Mouse (Mus musculus): ENCODE data around the gene Ntpcr. TPM values are rescaled to one million over a fixed set of nuclear protein-coding genes. Genes with fewer than 3 reads are reported as not detected.

Gene Ntpcr
- polyA plus RNA-seq, 1 experiment from 2014 or later, result 34.8 TPM

DNA sequence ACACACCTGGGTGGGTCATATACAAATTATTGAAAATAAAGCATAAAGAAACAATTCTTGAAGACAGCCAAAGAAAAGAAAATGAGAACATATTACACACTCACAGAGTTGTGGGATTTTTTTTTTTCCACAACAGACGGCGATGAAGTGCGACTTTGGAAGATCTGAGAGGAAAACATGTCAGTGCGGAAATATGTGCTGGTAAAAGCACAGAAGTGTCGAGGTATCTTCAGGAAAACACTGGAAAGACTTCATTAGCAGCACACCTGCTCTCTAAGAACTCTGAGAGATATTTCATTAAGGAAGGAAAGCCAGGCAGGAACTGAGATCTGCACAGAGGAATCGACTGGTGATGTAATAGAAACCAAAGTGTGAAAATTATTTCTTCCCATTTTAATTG is 33.8 kb upstream of the Ntpcr start:
- no peaks in the 10 kb centered on the region for H3K36me3 ChIP-seq (ENCODE audit: control insufficient read depth, insufficient read depth, low read length)
- H3K27me3 ChIP-seq (replicated peaks; ENCODE audit: control insufficient read depth, insufficient read depth, low read length), result no peaks in the 10 kb centered on the region
- no peak overlapping the region for H3K4me2 ChIP-seq (ENCODE audit: low read length)
- DNase-seq (ENCODE audit: low spot score) (no peak), ATAC-seq (replicated peaks; ENCODE audit: low FRiP score, low TSS enrichment, low read depth) (no peak)
- no peaks in the 10 kb centered on the region for H3K4me1 ChIP-seq (replicated peaks; ENCODE audit: control insufficient read depth, insufficient read depth, low read length)
- H3K4me3 ChIP-seq (ENCODE audit: low read depth, low read length), result no peak overlapping the region
- no peaks in the 10 kb centered on the region for H3K9me3 ChIP-seq (ENCODE audit: control insufficient read depth, low read length)
- no peak overlapping the region for H3K9ac ChIP-seq (ENCODE audit: low read length)
- WGBS, result 87% methylated on average over 6 of the region's 6 CpGs
- H3K27ac ChIP-seq (ENCODE audit: low read depth), result no peak overlapping the region

- no peaks in the 10 kb centered on the region for H3K36me3 ChIP-seq (ENCODE audit: control insufficient read depth, insufficient read depth, low read length)
- 73% methylated on average over 6 of the region's 6 CpGs for WGBS
- H3K27me3 ChIP-seq (replicated peaks; ENCODE audit: control insufficient read depth, insufficient read depth, low read length), result no peaks in the 10 kb centered on the region
- H3K4me1 ChIP-seq (replicated peaks; ENCODE audit: control insufficient read depth, insufficient read depth, low read length), result no peaks in the 10 kb centered on the region
- H3K27ac ChIP-seq (ENCODE audit: low read depth), result no peak overlapping the region
- DNase-seq (ENCODE audit: low spot score) (no peak), ATAC-seq (replicated peaks; ENCODE audit: low FRiP score, low TSS enrichment, low read depth) (no peak)
- no peak overlapping the region for H3K9ac ChIP-seq (ENCODE audit: low read length)
- H3K4me2 ChIP-seq (ENCODE audit: low read length), result no peak overlapping the region
- H3K9me3 ChIP-seq (ENCODE audit: control insufficient read depth, low read length), result no peaks in the 10 kb centered on the region
- no peak overlapping the region for H3K4me3 ChIP-seq (ENCODE audit: low read depth, low read length)
Measured at GRCm38 (mm10) chr8:125699391-125700025, 30.3 kb upstream of the Ntpcr start.

- H3K36me3 ChIP-seq (ENCODE audit: control insufficient read depth, insufficient read depth, low read length), result no peaks in the 10 kb centered on the region
- 59% methylated on average over 7 of the region's 7 CpGs for WGBS
- no peak for ATAC-seq (replicated peaks; ENCODE audit: low FRiP score, low TSS enrichment, low read depth)
Measured at GRCm38 (mm10) chr8:125700407-125700806, 29.4 kb upstream of the Ntpcr start.

GRCm38 (mm10) chr8:125702868-125703473 is 26.8 kb upstream of the Ntpcr start:
- no peaks in the 10 kb centered on the region for H3K9me3 ChIP-seq (ENCODE audit: control insufficient read depth, low read length)
- no peaks in the 10 kb centered on the region for H3K4me1 ChIP-seq (replicated peaks; ENCODE audit: control insufficient read depth, insufficient read depth, low read length)
- no peak overlapping the region for H3K4me3 ChIP-seq (ENCODE audit: low read depth, low read length)
- no peak overlapping the region for H3K4me2 ChIP-seq (ENCODE audit: low read length)
- no peak overlapping the region for H3K27ac ChIP-seq (ENCODE audit: low read depth)
- DNase-seq (ENCODE audit: low spot score), result no peak
- H3K27me3 ChIP-seq (replicated peaks; ENCODE audit: control insufficient read depth, insufficient read depth, low read length), result no peaks in the 10 kb centered on the region
- H3K9ac ChIP-seq (ENCODE audit: low read length), result no peak overlapping the region
- WGBS, result 79% methylated on average over 15 of the region's 15 CpGs
- H3K36me3 ChIP-seq (ENCODE audit: control insufficient read depth, insufficient read depth, low read length), result no peaks in the 10 kb centered on the region
- ATAC-seq (replicated peaks; ENCODE audit: low FRiP score, low TSS enrichment, low read depth), result no peak

More at GRCm38 (mm10) chr8:125700407-125700806, 29.4 kb upstream of the Ntpcr start:
- no peak overlapping the region for H3K9ac ChIP-seq (ENCODE audit: low read length)
- H3K4me1 ChIP-seq (replicated peaks; ENCODE audit: control insufficient read depth, insufficient read depth, low read length), result no peaks in the 10 kb centered on the region
- no peak overlapping the region for H3K4me2 ChIP-seq (ENCODE audit: low read length)
- no peak overlapping the region for H3K4me3 ChIP-seq (ENCODE audit: low read depth, low read length)
- no peaks in the 10 kb centered on the region for H3K9me3 ChIP-seq (ENCODE audit: control insufficient read depth, low read length)
- no peak for DNase-seq (ENCODE audit: low spot score)
- no peaks in the 10 kb centered on the region for H3K27me3 ChIP-seq (replicated peaks; ENCODE audit: control insufficient read depth, insufficient read depth, low read length)
- no peak overlapping the region for H3K27ac ChIP-seq (ENCODE audit: low read depth)

GRCm38 (mm10) chr8:125704434-125704833 is 25.3 kb upstream of the Ntpcr start:
- ATAC-seq (replicated peaks; ENCODE audit: low FRiP score, low TSS enrichment, low read depth), result no peak
- H3K4me1 ChIP-seq (replicated peaks; ENCODE audit: control insufficient read depth, insufficient read depth, low read length), result no peaks in the 10 kb centered on the region
- WGBS, result 88% methylated on average over 6 of the region's 6 CpGs

GRCm38 (mm10) chr8:125705816-125706215 is 23.9 kb upstream of the Ntpcr start:
- Histone ChIP-seq H3K9me3 (ENCODE audit: control insufficient read depth, low read length) (no peaks in the 10 kb centered on the region), H3K4me1 (replicated peaks; ENCODE audit: control insufficient read depth, insufficient read depth, low read length) (no peaks in the 10 kb centered on the region), H3K27me3 (replicated peaks; ENCODE audit: control insufficient read depth, insufficient read depth, low read length) (no peaks in the 10 kb centered on the region), H3K36me3 (ENCODE audit: control insufficient read depth, insufficient read depth, low read length) (no peaks in the 10 kb centered on the region), H3K4me3 (ENCODE audit: low read depth, low read length) (no peak overlapping the region), H3K4me2 (ENCODE audit: low read length) (no peak overlapping the region), H3K27ac (ENCODE audit: low read depth) (no peak overlapping the region), H3K9ac (ENCODE audit: low read length) (no peak overlapping the region)
- WGBS, result 87% methylated on average over 7 of the region's 7 CpGs
- DNase-seq (ENCODE audit: low spot score) (no peak), ATAC-seq (replicated peaks; ENCODE audit: low FRiP score, low TSS enrichment, low read depth) (no peak)

More at GRCm38 (mm10) chr8:125704434-125704833, 25.3 kb upstream of the Ntpcr start:
- Histone ChIP-seq H3K9me3 (ENCODE audit: control insufficient read depth, low read length) (no peaks in the 10 kb centered on the region), H3K36me3 (ENCODE audit: control insufficient read depth, insufficient read depth, low read length) (no peaks in the 10 kb centered on the region), H3K4me3 (ENCODE audit: low read depth, low read length) (no peak overlapping the region), H3K4me2 (ENCODE audit: low read length) (no peak overlapping the region), H3K9ac (ENCODE audit: low read length) (no peak overlapping the region), H3K27ac (ENCODE audit: low read depth) (no peak overlapping the region), H3K27me3 (replicated peaks; ENCODE audit: control insufficient read depth, insufficient read depth, low read length) (no peaks in the 10 kb centered on the region)
- DNase-seq (ENCODE audit: low spot score), result no peak

GRCm38 (mm10) chr8:125709171-125709570 is 20.6 kb upstream of the Ntpcr start:
- Histone ChIP-seq H3K4me3 (ENCODE audit: low read depth, low read length) (no peak overlapping the region), H3K36me3 (ENCODE audit: control insufficient read depth, insufficient read depth, low read length) (no peaks in the 10 kb centered on the region), H3K9ac (ENCODE audit: low read length) (no peak overlapping the region), H3K27ac (ENCODE audit: low read depth) (no peak overlapping the region), H3K4me1 (replicated peaks; ENCODE audit: control insufficient read depth, insufficient read depth, low read length) (no peaks in the 10 kb centered on the region), H3K4me2 (ENCODE audit: low read length) (no peak overlapping the region), H3K9me3 (ENCODE audit: control insufficient read depth, low read length) (no peaks in the 10 kb centered on the region), H3K27me3 (replicated peaks; ENCODE audit: control insufficient read depth, insufficient read depth, low read length) (no peaks in the 10 kb centered on the region)
- WGBS, result 87% methylated on average over 5 of the region's 5 CpGs
- DNase-seq (ENCODE audit: low spot score) (no peak), ATAC-seq (replicated peaks; ENCODE audit: low FRiP score, low TSS enrichment, low read depth) (no peak)

DNA sequence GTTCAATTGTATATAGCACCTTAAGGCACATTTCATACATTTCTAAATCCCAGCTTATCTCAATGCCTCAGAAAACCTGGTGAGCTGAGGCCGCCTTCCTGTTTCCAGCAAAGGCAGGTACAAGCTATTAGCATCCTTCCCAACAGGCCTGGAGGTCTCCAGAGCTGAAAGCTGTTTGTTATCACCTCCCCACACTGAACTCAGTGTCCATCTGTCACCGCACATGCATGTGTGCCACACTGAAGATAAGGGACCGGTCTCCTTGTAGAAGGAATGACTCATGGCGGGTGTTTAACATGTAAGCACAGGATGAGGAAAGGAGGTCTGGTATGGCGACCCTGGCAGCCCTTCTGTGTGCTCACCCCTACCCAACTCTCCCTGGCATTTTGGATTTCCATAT is 18.2 kb upstream of the Ntpcr start:
- WGBS, result 88% methylated on average over 5 of the region's 5 CpGs
- H3K4me1 ChIP-seq (replicated peaks; ENCODE audit: control insufficient read depth, insufficient read depth, low read length), result no peaks in the 10 kb centered on the region
- no peak for ATAC-seq (replicated peaks; ENCODE audit: low FRiP score, low TSS enrichment, low read depth)
- no peak overlapping the region for H3K9ac ChIP-seq (ENCODE audit: low read length)
- DNase-seq (ENCODE audit: low spot score), result no peak
- no peak overlapping the region for H3K27ac ChIP-seq (ENCODE audit: low read depth)
- no peaks in the 10 kb centered on the region for H3K9me3 ChIP-seq (ENCODE audit: control insufficient read depth, low read length)
- no peaks in the 10 kb centered on the region for H3K27me3 ChIP-seq (replicated peaks; ENCODE audit: control insufficient read depth, insufficient read depth, low read length)
- no peak overlapping the region for H3K4me3 ChIP-seq (ENCODE audit: low read depth, low read length)
- no peaks in the 10 kb centered on the region for H3K36me3 ChIP-seq (ENCODE audit: control insufficient read depth, insufficient read depth, low read length)
- H3K4me2 ChIP-seq (ENCODE audit: low read length), result no peak overlapping the region

DNA sequence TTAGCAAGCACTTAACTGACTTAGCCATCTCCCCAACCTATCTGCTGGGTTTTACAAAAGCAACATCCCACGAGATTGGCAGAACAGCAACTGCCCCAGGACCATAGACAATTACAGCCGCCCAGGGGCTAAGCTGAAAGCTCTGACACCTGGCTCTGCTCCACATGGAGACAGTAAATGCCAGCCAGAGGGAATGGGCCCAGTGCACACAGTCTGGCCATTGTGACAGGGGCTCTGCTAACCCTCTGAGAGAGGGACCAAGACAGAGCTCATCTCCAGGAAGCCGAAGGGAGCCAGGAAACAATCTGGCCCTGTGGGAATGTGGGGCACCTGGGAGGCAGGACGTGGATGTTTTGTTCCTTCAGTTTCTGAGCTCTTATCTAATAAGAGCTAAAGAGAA is 13.6 kb upstream of the Ntpcr start:
- H3K4me2 ChIP-seq (ENCODE audit: low read length), result no peak overlapping the region
- 23% methylated on average over 4 of the region's 4 CpGs for WGBS
- H3K27me3 ChIP-seq (replicated peaks; ENCODE audit: control insufficient read depth, insufficient read depth, low read length), result no peaks in the 10 kb centered on the region
- DNase-seq (ENCODE audit: low spot score), result no peak
- no peak overlapping the region for H3K27ac ChIP-seq (ENCODE audit: low read depth)
- no peaks in the 10 kb centered on the region for H3K36me3 ChIP-seq (ENCODE audit: control insufficient read depth, insufficient read depth, low read length)
- H3K4me3 ChIP-seq (ENCODE audit: low read depth, low read length), result no peak overlapping the region
- no peak overlapping the region for H3K9ac ChIP-seq (ENCODE audit: low read length)
- no peak for ATAC-seq (replicated peaks; ENCODE audit: low FRiP score, low TSS enrichment, low read depth)
- no peaks in the 10 kb centered on the region for H3K9me3 ChIP-seq (ENCODE audit: control insufficient read depth, low read length)
- H3K4me1 ChIP-seq (replicated peaks; ENCODE audit: control insufficient read depth, insufficient read depth, low read length), result 0 out of 2 replicates have a peak, but pooled peaks cover 8% of the 10 kb centered on the region
